Mouse (Mus musculus): ENCODE results near the gene Hoxa4. TPM values are rescaled to one million over a fixed set of nuclear protein-coding genes. Genes with fewer than 3 reads are reported as not detected.

The Hoxa4 gene
- polyA plus RNA-seq, 1 experiment: not detected

- Histone ChIP-seq H3K27ac (ENCODE audit: insufficient read depth, low read length) (no peak overlapping the region), H3K4me1 (ENCODE audit: control insufficient read depth, insufficient read depth, low read length) (no peaks in the 10 kb centered on the region), H3K4me3 (ENCODE audit: insufficient read depth, low read length) (no peak overlapping the region)
- TF ChIP-seq CTCF (IDR thresholded peaks at IDR 0.05; ENCODE audit: extremely low read depth, insufficient read depth, low read length) (no peak), POLR2A (IDR thresholded peaks at IDR 0.05; ENCODE audit: extremely low read depth, insufficient read depth, low read length) (no peak)
Measured at GRCm38 (mm10) chr6:52235866-52236265, 44.3 kb upstream of the Hoxa4 start.

GRCm38 (mm10) chr6:52235267-52235666 is 43.7 kb upstream of the Hoxa4 start:
- Histone ChIP-seq H3K4me1 (ENCODE audit: control insufficient read depth, insufficient read depth, low read length) (no peaks in the 10 kb centered on the region), H3K4me3 (ENCODE audit: insufficient read depth, low read length) (no peak overlapping the region), H3K27ac (ENCODE audit: insufficient read depth, low read length) (no peak overlapping the region)
- TF ChIP-seq POLR2A (IDR thresholded peaks at IDR 0.05; ENCODE audit: extremely low read depth, insufficient read depth, low read length) (no peak), CTCF (IDR thresholded peaks at IDR 0.05; ENCODE audit: extremely low read depth, insufficient read depth, low read length) (no peak)

DNA sequence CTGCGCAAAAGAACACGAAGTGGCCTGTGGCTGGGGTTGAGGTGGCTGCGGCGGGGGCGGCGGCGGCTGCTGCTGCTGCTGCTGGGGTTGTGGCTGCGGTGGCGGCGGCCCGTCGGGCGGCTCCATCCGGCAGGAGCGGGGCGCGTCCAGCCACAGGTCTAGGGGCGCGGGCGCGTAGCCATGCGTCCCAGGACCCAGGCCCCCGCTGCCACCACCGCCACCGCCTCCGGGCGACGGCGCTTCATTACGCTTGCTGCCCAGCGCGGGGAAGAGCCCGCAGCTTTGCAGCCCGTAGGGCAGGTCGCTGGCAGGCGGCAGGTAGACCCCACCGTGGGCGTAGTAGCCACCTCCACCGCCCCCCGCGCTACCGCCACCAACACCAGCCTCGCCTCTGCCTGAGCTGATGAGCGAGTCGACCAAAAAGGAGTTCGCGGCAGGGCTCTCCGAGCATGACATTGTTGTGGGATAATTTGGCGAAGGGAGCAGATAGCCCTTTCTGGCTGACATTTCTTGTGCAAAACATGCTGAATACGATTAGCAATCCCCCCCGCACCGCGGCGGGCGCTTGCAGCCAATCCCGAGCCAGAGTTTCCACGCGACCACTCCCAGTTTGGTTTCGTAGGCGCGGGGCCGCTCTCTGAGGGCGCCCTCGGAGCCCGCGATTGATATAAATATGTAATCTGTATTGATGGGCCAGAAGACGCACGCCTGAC is 43.0 kb upstream of the Hoxa4 start:
- Histone ChIP-seq H3K4me1 (ENCODE audit: control insufficient read depth, insufficient read depth, low read length) (no peaks in the 10 kb centered on the region), H3K4me3 (ENCODE audit: insufficient read depth, low read length) (no peak overlapping the region), H3K27ac (ENCODE audit: insufficient read depth, low read length) (no peak overlapping the region)
- TF ChIP-seq POLR2A (IDR thresholded peaks at IDR 0.05; ENCODE audit: extremely low read depth, insufficient read depth, low read length) (no peak), CTCF (IDR thresholded peaks at IDR 0.05; ENCODE audit: extremely low read depth, insufficient read depth, low read length) (no peak)

GRCm38 (mm10) chr6:52233546-52234427 is 42.2 kb upstream of the Hoxa4 start:
- Histone ChIP-seq H3K4me1 (ENCODE audit: control insufficient read depth, insufficient read depth, low read length) (no peaks in the 10 kb centered on the region), H3K4me3 (ENCODE audit: insufficient read depth, low read length) (no peak overlapping the region), H3K27ac (ENCODE audit: insufficient read depth, low read length) (no peak overlapping the region)
- TF ChIP-seq POLR2A (IDR thresholded peaks at IDR 0.05; ENCODE audit: extremely low read depth, insufficient read depth, low read length): no peak
- TF ChIP-seq CTCF (IDR thresholded peaks at IDR 0.05; ENCODE audit: extremely low read depth, insufficient read depth, low read length): no peak

- TF ChIP-seq POLR2A (IDR thresholded peaks at IDR 0.05; ENCODE audit: extremely low read depth, insufficient read depth, low read length) (no peak), CTCF (IDR thresholded peaks at IDR 0.05; ENCODE audit: extremely low read depth, insufficient read depth, low read length) (no peak)
- Histone ChIP-seq H3K4me1 (ENCODE audit: control insufficient read depth, insufficient read depth, low read length) (no peaks in the 10 kb centered on the region), H3K27ac (ENCODE audit: insufficient read depth, low read length) (no peak overlapping the region), H3K4me3 (ENCODE audit: insufficient read depth, low read length) (no peak overlapping the region)
Measured at GRCm38 (mm10) chr6:52232984-52233545, 41.5 kb upstream of the Hoxa4 start.

DNA sequence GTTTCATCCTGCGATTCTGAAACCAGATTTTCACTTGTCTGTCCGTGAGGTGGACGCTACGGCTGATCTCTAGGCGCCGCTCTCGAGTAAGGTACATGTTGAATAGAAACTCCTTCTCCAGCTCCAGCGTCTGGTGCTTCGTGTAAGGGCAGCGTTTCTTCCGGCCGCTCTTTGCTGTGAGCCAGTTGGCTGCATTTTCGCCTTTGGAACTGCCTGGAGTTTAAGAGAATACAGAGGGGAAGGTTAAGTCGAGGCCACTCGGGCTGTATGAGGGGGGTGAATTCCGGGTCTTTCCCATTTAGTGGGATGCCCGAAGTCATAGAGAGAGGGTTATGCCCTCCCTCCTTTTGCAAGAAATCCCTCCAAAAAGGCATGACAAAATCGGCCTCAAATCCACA is 41.0 kb upstream of the Hoxa4 start:
- Histone ChIP-seq H3K4me3 (ENCODE audit: insufficient read depth, low read length) (no peak overlapping the region), H3K27ac (ENCODE audit: insufficient read depth, low read length) (no peak overlapping the region), H3K4me1 (ENCODE audit: control insufficient read depth, insufficient read depth, low read length) (no peaks in the 10 kb centered on the region)
- TF ChIP-seq POLR2A (IDR thresholded peaks at IDR 0.05; ENCODE audit: extremely low read depth, insufficient read depth, low read length) (no peak), CTCF (IDR thresholded peaks at IDR 0.05; ENCODE audit: extremely low read depth, insufficient read depth, low read length) (no peak)

DNA sequence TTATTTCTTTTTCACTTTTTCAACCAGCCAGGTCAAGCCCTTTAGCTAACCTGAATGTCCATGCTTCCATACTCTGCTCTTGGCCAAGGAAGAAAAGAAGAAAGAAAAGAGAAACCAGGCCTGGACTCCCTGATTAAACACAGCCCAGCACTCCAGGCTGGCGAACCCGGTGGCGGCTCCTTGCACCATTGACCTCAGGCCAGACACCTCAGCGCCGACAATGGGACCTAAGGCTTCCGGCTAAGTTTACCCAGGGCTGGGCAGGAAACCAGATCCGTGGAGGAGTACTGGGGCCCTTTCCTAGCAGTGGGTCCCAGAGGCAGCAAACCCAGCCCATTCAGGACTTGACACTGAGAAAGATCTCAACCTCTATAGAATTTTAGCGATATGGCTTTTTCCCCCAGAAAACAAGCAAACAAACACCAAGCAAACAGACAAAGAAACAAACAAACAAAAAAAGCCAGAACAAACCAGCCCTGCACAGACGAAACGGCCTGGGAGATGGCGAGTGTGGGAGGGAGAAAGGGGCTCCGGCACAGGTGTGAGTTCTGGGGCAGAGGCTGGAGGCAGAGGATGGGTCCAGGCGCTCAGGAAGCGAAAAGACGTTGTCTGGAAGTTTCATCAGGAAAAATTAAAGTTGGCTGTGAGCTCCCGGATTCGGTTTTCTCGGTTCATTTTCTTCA is 40.5 kb upstream of the Hoxa4 start:
- no peak for TF ChIP-seq POLR2A (IDR thresholded peaks at IDR 0.05; ENCODE audit: extremely low read depth, insufficient read depth, low read length)
- TF ChIP-seq CTCF (IDR thresholded peaks at IDR 0.05; ENCODE audit: extremely low read depth, insufficient read depth, low read length): no peak
- Histone ChIP-seq H3K4me1 (ENCODE audit: control insufficient read depth, insufficient read depth, low read length) (no peaks in the 10 kb centered on the region), H3K4me3 (ENCODE audit: insufficient read depth, low read length) (no peak overlapping the region), H3K27ac (ENCODE audit: insufficient read depth, low read length) (no peak overlapping the region)

DNA sequence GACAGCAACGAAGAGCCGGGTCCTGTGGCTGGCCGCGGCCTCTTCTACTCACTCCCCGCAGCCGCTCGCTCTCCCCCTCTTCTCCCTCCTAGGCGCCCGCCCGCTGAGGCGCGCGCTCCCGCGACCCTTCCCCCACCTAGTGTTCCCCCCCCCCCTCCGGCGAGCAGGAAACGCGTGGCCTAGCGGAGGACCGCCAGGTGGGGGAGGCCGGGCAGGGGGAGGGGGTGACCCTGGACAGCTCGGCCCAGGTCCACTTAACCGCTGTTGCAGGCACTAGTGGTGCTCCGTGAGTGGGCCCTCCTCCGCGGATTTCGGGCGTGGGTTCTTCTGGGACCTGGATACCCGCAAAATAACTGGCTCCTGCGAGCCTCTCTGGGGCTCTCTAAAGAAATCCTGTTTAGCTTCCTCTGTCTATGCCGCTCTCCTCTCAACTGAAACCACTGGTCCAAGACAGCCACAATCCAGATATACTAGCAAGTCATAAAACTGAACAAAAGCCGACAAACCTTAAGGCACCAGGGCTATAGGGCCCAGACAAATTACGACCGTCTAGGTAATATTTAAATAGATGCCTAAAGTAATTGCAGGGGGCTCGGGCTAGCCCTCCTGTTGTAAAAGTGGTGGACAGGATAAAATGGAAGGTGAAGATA is 39.1 kb upstream of the Hoxa4 start, which contains the start of gene Hoxa9:
TSS of gene Hoxa9 (minus strand) at position 574 of the 650 bp plus-strand sequence.
- Histone ChIP-seq H3K27ac (ENCODE audit: insufficient read depth, low read length) (no peak within 1 kb of the TSS), H3K4me3 (ENCODE audit: insufficient read depth, low read length) (no peak within 1 kb of the TSS), H3K4me1 (ENCODE audit: control insufficient read depth, insufficient read depth, low read length) (no peaks in the 10 kb centered on the region)
- TF ChIP-seq POLR2A (IDR thresholded peaks at IDR 0.05; ENCODE audit: extremely low read depth, insufficient read depth, low read length) (no peak), CTCF (IDR thresholded peaks at IDR 0.05; ENCODE audit: extremely low read depth, insufficient read depth, low read length) (no peak)
